Mouse (Mus musculus): ENCODE results near the gene Zfp992.
"Not testable (repeated sequence)": the region's sequence is repeated elsewhere in the genome, so short reads cannot be mapped to it uniquely, and the experiment has no call there.

GRCm38 (mm10) chr4:146463649-146464351 lies 15.0 kb downstream of the Zfp992 start:
- not testable (repeated sequence) for TF ChIP-seq CTCF, EP300 (IDR thresholded peaks at IDR 0.05; ENCODE audit: low read depth)
